Mouse (Mus musculus) heart, embryonic 16.5 days (tissue): ENCODE results near the gene Mgll. TPM values are rescaled to one million over a fixed set of nuclear protein-coding genes. Genes with fewer than 3 reads are reported as not detected.
A peak's percentile ranks its signal among the peaks of the same experiment; 100 is the strongest.

Source experiments
- ATAC-seq: fragments of 200-750 bp; cut with Nextera tagmentation; replicated peaks from 2 replicates; pipeline ENCODE4 v1.8.0; 2017; ENCODE audit warnings: moderate number of reproducible peaks; ENCODE audit not compliant: insufficient read depth, low FRiP score; ENCODE audit errors: extremely low read depth
- H3K27ac ChIP-seq: fragments of 300-500 bp; sonication (generic); 2 replicates; pipeline ENCODE4 v1.5.1; 2014; ENCODE audit warnings: mild to moderate bottlenecking, low read length, control low read depth, moderate library complexity
- H3K27me3 ChIP-seq: fragments of 300-500 bp; sonication (generic); 2 replicates; pipeline ENCODE4 v1.6.1; 2014; ENCODE audit warnings: low read length, mixed read lengths; ENCODE audit not compliant: control insufficient read depth, insufficient read depth
- H3K36me3 ChIP-seq: fragments of 300-500 bp; sonication (generic); 2 replicates; pipeline ENCODE4 v1.6.1; 2014; ENCODE audit not compliant: control insufficient read depth, insufficient read depth
- H3K4me1 ChIP-seq: fragments of 300-500 bp; sonication (generic); 2 replicates; pipeline ENCODE4 v1.6.1; 2014; ENCODE audit warnings: low read length, mixed read lengths; ENCODE audit not compliant: control insufficient read depth, insufficient read depth
- H3K4me2 ChIP-seq: fragments of 300-500 bp; sonication (generic); 2 replicates; pipeline ENCODE4 v1.6.1; 2014; ENCODE audit warnings: low read depth, mild to moderate bottlenecking, control low read depth, low read length
- H3K4me3 ChIP-seq: fragments of 300-500 bp; sonication (generic); 2 replicates; pipeline ENCODE4 v1.5.1; 2014; ENCODE audit warnings: mild to moderate bottlenecking, control low read depth, low read length
- H3K9ac ChIP-seq: fragments of 300-500 bp; sonication (generic); 2 replicates; pipeline ENCODE4 v1.6.1; 2014; ENCODE audit warnings: low read length, control low read depth
- H3K9me3 ChIP-seq: fragments of 300-500 bp; sonication (generic); replicated peaks from 2 replicates; pipeline ENCODE4 v1.6.1; 2016; ENCODE audit warnings: low read length; ENCODE audit not compliant: control insufficient read depth
- WGBS: fragments of 180-500 bp; shearing (Covaris S2); extraction: QIAGEN DNeasy Blood & Tissue Kit; methylation state at CpG from one replicate; pipeline ENCODE4 v1.1.7; 2014; 5-methylcytosine and 5-hydroxymethylcytosine counted together
- polyA plus RNA-seq: library from polyadenylated mRNA; unstranded; fragments of >200 nt; fragmentation: Nextera tagmentation; extraction: Ambion mirVana; gene quantifications from 2 replicates; pipeline ENCODE4 v1.2.1, GENCODE M21; 2015

Gene Mgll
- polyA plus RNA-seq, 1 experiment from 2014 or later, result 54.0 TPM

GRCm38 (mm10) chr6:88725590-88725989 is 1.4 kb downstream of the Mgll start:
- Histone ChIP-seq H3K4me1 (no peaks in the 10 kb centered on the region; the same call in 1 of the 2 replicates), H3K27me3 (no peaks in the 10 kb centered on the region; the same call in 1 of the 2 replicates), H3K9me3 (no peaks in the 10 kb centered on the region), H3K36me3 (no peaks in the 10 kb centered on the region), H3K9ac (no peak overlapping the region), H3K4me2 (peak overlapping the region; percentile 98), H3K27ac (no peak overlapping the region), H3K4me3 (peak overlapping the region; percentile 31)
- WGBS, result 63% methylated on average over 7 of the region's 7 CpGs
- no peak for ATAC-seq

GRCm38 (mm10) chr6:88726252-88727211 is 2.3 kb downstream of the Mgll start:
- Histone ChIP-seq H3K9me3 (no peaks in the 10 kb centered on the region), H3K4me3 (peak overlapping the region; percentile 28), H3K9ac (0 out of 2 replicates have a peak overlapping the region, but pooled peaks have one; percentile 23), H3K36me3 (no peaks in the 10 kb centered on the region), H3K4me2 (peak overlapping the region; percentile 98), H3K4me1 (0 out of 2 replicates have a peak, but pooled peaks cover 2% of the 10 kb centered on the region), H3K27me3 (no peaks in the 10 kb centered on the region; the same call in 1 of the 2 replicates), H3K27ac (no peak overlapping the region)
- ATAC-seq, result no peak
- 67% methylated on average over 9 of the region's 9 CpGs for WGBS

- Histone ChIP-seq H3K4me2 (no peak overlapping the region), H3K36me3 (no peaks in the 10 kb centered on the region), H3K27me3 (no peaks in the 10 kb centered on the region; the same call in 1 of the 2 replicates), H3K27ac (no peak overlapping the region), H3K4me3 (no peak overlapping the region), H3K9ac (no peak overlapping the region), H3K4me1 (0 out of 2 replicates have a peak, but pooled peaks cover 4% of the 10 kb centered on the region), H3K9me3 (no peaks in the 10 kb centered on the region)
- ATAC-seq, result no peak
- 82% methylated on average over 5 of the region's 5 CpGs for WGBS
These were observed 3.3 kb downstream of the Mgll start for GRCm38 (mm10) chr6:88727490-88727889.

GRCm38 (mm10) chr6:88728054-88728453 is 3.8 kb downstream of the Mgll start:
- Histone ChIP-seq H3K27ac (no peak overlapping the region), H3K27me3 (no peaks in the 10 kb centered on the region; the same call in 1 of the 2 replicates), H3K9ac (no peak overlapping the region), H3K4me3 (no peak overlapping the region), H3K36me3 (no peaks in the 10 kb centered on the region), H3K4me2 (no peak overlapping the region), H3K4me1 (peaks cover 6% of the 10 kb centered on the region; the same call in 1 of the 2 replicates), H3K9me3 (no peaks in the 10 kb centered on the region)
- ATAC-seq, result no peak
- WGBS, result 84% methylated on average over 7 of the region's 7 CpGs

- WGBS, result 85% methylated on average over 5 of the region's 5 CpGs
These were observed 4.3 kb downstream of the Mgll start for GRCm38 (mm10) chr6:88728515-88728914.

GRCm38 (mm10) chr6:88731211-88731751 is 7.1 kb downstream of the Mgll start:
- Histone ChIP-seq H3K4me2 (no peak overlapping the region), H3K9me3 (no peaks in the 10 kb centered on the region), H3K4me3 (no peak overlapping the region), H3K9ac (no peak overlapping the region), H3K4me1 (peaks cover 7% of the 10 kb centered on the region; the same call in 1 of the 2 replicates), H3K27ac (no peak overlapping the region), H3K27me3 (no peaks in the 10 kb centered on the region; the same call in 1 of the 2 replicates), H3K36me3 (no peaks in the 10 kb centered on the region)
- 76% methylated on average over 11 of the region's 11 CpGs for WGBS
- 0 out of 2 replicates have a peak, but pooled peaks have one; percentile 18 for ATAC-seq

More at GRCm38 (mm10) chr6:88728515-88728914, 4.3 kb downstream of the Mgll start:
- no peaks in the 10 kb centered on the region; the same call in 1 of the 2 replicates for H3K27me3 ChIP-seq
- no peaks in the 10 kb centered on the region for H3K36me3 ChIP-seq
- ATAC-seq, result no peak
- H3K4me3 ChIP-seq, result no peak overlapping the region
- no peak overlapping the region for H3K27ac ChIP-seq
- peaks cover 7% of the 10 kb centered on the region; the same call in 1 of the 2 replicates for H3K4me1 ChIP-seq
- no peak overlapping the region for H3K4me2 ChIP-seq
- no peak overlapping the region for H3K9ac ChIP-seq
- H3K9me3 ChIP-seq, result no peaks in the 10 kb centered on the region

GRCm38 (mm10) chr6:88731991-88732390 is 7.8 kb downstream of the Mgll start:
- Histone ChIP-seq H3K36me3 (no peaks in the 10 kb centered on the region), H3K9ac (no peak overlapping the region), H3K4me3 (no peak overlapping the region), H3K9me3 (no peaks in the 10 kb centered on the region), H3K4me2 (no peak overlapping the region), H3K27me3 (no peaks in the 10 kb centered on the region; the same call in 1 of the 2 replicates), H3K4me1 (peaks cover 7% of the 10 kb centered on the region; the same call in 1 of the 2 replicates), H3K27ac (no peak overlapping the region)
- 64% methylated on average over 3 of the region's 3 CpGs for WGBS
- ATAC-seq, result peak; percentile 40; the same call in 1 of the 2 replicates

- Histone ChIP-seq H3K4me1 (peaks cover 7% of the 10 kb centered on the region; the same call in 1 of the 2 replicates), H3K4me3 (no peak overlapping the region), H3K4me2 (no peak overlapping the region), H3K9ac (no peak overlapping the region), H3K36me3 (no peaks in the 10 kb centered on the region), H3K27ac (no peak overlapping the region), H3K9me3 (no peaks in the 10 kb centered on the region), H3K27me3 (no peaks in the 10 kb centered on the region)
- 66% methylated on average over 17 of the region's 17 CpGs for WGBS
- no peak for ATAC-seq
These were observed 8.7 kb downstream of the Mgll start for GRCm38 (mm10) chr6:88732643-88733613.
